Mouse (Mus musculus) liver, embryonic 13.5 days (tissue): ENCODE measurements at regions not wholly inside any gene's neighbourhood (a gene's known extent, or its start where the extent isn't known, plus 50 kb on each side); places are given as distances from the start of the nearest gene placed in this dataset.
A peak's percentile ranks its signal among the peaks of the same experiment; 100 is the strongest.

Experiments used
- ATAC-seq: fragments of 200-750 bp; cut with Nextera tagmentation; 2 replicates; pipeline ENCODE4 v1.8.0; 2017; ENCODE audit warnings: low read depth, mild to moderate bottlenecking, moderate number of reproducible peaks, moderate library complexity
- DNase-seq: peaks from one replicate; pipeline ENCODE4 v3.0.0; 2022
- H3K27ac ChIP-seq: fragments of 300-500 bp; sonication (generic); 2 replicates; pipeline ENCODE4 v1.5.1; 2015; ENCODE audit warnings: moderate library complexity, mild to moderate bottlenecking, inconsistent platforms
- H3K27me3 ChIP-seq: fragments of 300-500 bp; sonication (generic); 2 replicates; pipeline ENCODE4 v1.6.1; 2015; ENCODE audit warnings: mild to moderate bottlenecking, inconsistent platforms
- H3K36me3 ChIP-seq: fragments of 300-500 bp; sonication (generic); 2 replicates; pipeline ENCODE4 v1.6.1; 2015; ENCODE audit warnings: mild to moderate bottlenecking, inconsistent platforms
- H3K4me1 ChIP-seq: fragments of 300-500 bp; sonication (generic); replicated peaks from 2 replicates; pipeline ENCODE4 v1.6.1; 2015; ENCODE audit warnings: inconsistent platforms
- H3K4me2 ChIP-seq: fragments of 300-500 bp; sonication (generic); 2 replicates; pipeline ENCODE4 v1.6.1; 2015; ENCODE audit warnings: inconsistent platforms, mild to moderate bottlenecking, moderate library complexity
- H3K4me3 ChIP-seq: fragments of 300-500 bp; sonication (generic); replicated peaks from 2 replicates; pipeline ENCODE4 v1.5.1; 2015; ENCODE audit warnings: mild to moderate bottlenecking, inconsistent platforms
- H3K9ac ChIP-seq: fragments of 300-500 bp; sonication (generic); 2 replicates; pipeline ENCODE4 v1.6.1; 2015; ENCODE audit warnings: mild to moderate bottlenecking, inconsistent platforms
- H3K9me3 ChIP-seq: fragments of 300-500 bp; sonication (generic); replicated peaks from 2 replicates; pipeline ENCODE4 v1.6.1; 2016; ENCODE audit warnings: inconsistent platforms
- WGBS: fragments of 180-500 bp; shearing (Covaris S2); methylation state at CpG from one replicate; pipeline ENCODE4 v1.1.7; 2015; ENCODE audit not compliant: insufficient replicate concordance; 5-methylcytosine and 5-hydroxymethylcytosine counted together

DNA sequence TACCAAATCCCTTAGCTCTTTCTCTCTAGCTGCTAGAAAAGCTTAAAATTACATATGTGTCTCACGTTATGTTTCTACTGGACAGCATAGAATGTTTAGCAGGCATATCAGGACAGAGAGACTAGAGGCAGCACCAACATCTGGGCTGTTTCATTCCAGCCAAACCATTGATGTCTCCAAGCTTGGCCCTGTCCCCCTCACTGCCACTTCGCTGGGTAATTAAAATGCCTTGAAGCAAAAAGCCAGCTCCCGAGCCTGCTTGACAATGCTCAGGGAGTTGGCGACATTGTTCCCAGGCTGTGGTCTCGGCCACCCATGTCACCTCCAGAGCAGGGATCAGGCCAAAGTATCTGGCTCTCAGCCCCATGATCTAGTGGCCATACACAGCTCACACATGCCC, 92.7 kb upstream of the Cdh5 start:
- ATAC-seq (no peak), DNase-seq (no peak)
- WGBS, result 64% methylated on average over 5 of the region's 5 CpGs
- no peaks in the 10 kb centered on the region for H3K27me3 ChIP-seq
- no peak overlapping the region for H3K4me2 ChIP-seq
- H3K36me3 ChIP-seq, result no peaks in the 10 kb centered on the region
- no peak overlapping the region for H3K4me3 ChIP-seq
- no peak overlapping the region for H3K9ac ChIP-seq
- H3K9me3 ChIP-seq, result no peaks in the 10 kb centered on the region
- H3K27ac ChIP-seq, result no peak overlapping the region
- H3K4me1 ChIP-seq, result no peaks in the 10 kb centered on the region

DNA sequence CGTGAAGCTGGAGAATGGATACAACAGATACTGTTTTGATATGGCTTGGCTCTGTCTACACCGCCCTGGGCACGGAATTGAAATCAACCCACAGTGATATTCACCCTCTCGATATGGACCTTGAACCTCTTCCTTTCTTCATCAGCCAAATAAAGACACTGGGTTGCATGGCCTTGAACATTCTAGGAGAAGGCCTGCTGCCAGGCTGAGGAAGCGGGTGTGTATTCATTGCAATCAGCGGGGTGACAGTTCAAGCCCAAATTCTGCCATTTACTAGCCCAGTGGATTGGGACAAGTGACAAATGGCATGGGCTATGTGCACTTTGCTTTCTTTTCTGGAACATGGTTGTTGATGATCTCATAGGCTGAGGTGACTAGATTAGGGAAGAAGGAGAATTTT, 92.1 kb upstream of the Cdh5 start:
- H3K4me1 ChIP-seq, result no peaks in the 10 kb centered on the region
- H3K9me3 ChIP-seq, result no peaks in the 10 kb centered on the region
- ATAC-seq (no peak), DNase-seq (no peak)
- H3K4me3 ChIP-seq, result no peak overlapping the region
- H3K9ac ChIP-seq, result no peak overlapping the region
- no peaks in the 10 kb centered on the region for H3K36me3 ChIP-seq
- no peak overlapping the region for H3K27ac ChIP-seq
- H3K27me3 ChIP-seq, result no peaks in the 10 kb centered on the region
- no peak overlapping the region for H3K4me2 ChIP-seq
- WGBS, result 69% methylated on average over 6 of the region's 6 CpGs

DNA sequence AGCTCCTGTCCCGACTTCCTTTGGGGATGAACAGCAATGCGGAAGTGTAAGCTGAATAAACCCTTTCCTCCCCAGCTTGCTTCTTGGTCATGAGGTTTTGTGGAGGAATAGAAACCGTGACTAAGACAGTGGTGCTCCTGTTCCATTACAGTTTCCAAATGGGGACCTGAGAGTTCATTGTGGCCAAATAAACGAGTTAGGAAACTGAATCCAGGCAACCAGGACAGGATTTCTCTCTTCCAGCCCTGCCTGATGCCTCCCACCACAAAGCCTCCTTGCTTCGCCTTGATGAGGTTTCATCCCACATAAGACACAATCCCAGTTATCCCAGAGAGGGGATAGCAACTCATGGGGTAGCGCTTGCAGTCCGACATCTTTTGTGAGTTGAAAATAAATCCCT, 79.2 kb upstream of the Cdh5 start:
- no peak for ATAC-seq
- 59% methylated on average over 7 of the region's 7 CpGs for WGBS
- no peak overlapping the region for H3K4me3 ChIP-seq

DNA sequence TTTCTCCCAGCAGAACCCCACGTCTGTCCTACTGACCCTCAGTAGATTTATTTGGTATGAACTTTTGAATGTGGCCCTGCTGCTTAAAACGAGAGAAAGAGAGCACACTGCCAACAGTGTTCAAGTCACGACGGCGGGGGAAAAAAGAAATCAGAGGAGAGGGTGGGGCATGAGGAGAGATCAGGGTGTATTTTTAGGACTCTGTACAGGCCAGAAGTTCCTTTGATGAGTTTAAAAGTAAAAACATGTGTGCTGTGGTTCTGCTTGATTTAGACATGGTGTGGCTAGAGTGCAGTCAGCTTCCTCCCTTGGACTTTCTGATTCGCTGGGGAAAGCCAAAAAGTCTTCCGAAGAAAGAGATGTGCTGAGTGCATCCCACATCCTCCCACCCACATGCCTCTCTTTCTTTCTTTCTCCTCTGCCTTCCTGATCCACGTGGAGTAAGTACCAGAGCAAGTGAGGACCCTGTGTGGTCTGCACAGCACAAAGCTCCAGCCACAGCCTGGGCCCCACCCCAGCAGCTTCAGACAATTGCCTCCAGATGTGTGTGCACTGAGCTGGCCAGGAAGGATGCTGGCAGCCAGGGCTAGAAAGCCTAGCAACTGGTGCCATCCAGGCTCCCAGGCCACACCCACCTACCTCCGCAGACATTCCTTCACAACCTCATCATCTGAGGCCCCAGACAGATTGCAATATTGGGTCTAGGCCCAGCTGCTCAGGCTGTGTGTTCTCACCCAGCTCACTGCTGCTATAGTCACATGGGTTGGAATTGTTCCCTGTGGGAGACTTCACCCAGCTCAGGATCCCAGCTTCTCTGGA, 78.5 kb upstream of the Cdh5 start:
- H3K4me2 ChIP-seq, result no peak overlapping the region
- H3K27ac ChIP-seq, result no peak overlapping the region
- no peaks in the 10 kb centered on the region for H3K27me3 ChIP-seq
- H3K4me1 ChIP-seq, result no peaks in the 10 kb centered on the region
- H3K9ac ChIP-seq, result no peak overlapping the region
- H3K4me3 ChIP-seq, result no peak overlapping the region
- no peaks in the 10 kb centered on the region for H3K36me3 ChIP-seq
- WGBS, result 52% methylated on average over 9 of the region's 9 CpGs
- DNase-seq, result no peak
- H3K9me3 ChIP-seq, result no peaks in the 10 kb centered on the region
- ATAC-seq, result no peak

More for the DNA sequence above, 79.2 kb upstream of the Cdh5 start:
- H3K4me1 ChIP-seq, result no peaks in the 10 kb centered on the region
- DNase-seq, result no peak
- no peaks in the 10 kb centered on the region for H3K9me3 ChIP-seq
- no peaks in the 10 kb centered on the region for H3K36me3 ChIP-seq
- H3K27me3 ChIP-seq, result no peaks in the 10 kb centered on the region
- H3K4me2 ChIP-seq, result no peak overlapping the region
- no peak overlapping the region for H3K9ac ChIP-seq
- no peak overlapping the region for H3K27ac ChIP-seq

DNA sequence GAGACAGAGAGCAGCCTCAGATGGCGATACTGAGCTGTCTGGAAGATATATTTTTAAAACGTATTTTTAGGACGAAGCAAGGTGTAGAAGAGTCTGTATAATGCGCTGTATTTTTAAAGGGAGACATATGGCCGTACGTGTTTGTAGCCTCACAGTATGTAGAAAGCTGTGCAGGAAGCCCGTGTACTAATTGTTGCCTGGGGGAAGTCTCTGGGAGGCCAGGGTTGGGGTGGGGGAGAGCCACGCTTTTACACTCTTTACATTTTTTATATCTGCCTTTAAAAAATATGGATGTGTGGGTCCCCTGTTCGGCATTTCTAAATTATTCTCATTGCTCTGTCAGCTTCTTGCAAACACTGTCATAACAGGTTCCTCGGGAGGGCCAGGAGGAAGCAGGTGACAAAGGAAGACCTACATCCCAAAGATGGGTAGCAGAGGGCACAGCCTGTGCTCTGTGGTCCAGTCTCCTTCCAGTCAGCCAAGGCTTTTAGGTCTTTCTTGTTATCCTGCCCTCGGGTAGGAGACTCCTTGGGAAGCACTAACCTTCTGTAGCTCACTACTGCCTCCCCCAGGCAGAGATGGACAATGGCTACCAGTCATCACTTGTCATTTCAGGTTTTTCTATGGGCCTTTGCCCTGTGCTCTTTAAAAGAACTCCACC, 74.1 kb upstream of the Cdh5 start:
- DNase-seq, result no peak
- 66% methylated on average over 11 of the region's 11 CpGs for WGBS
- 0 out of 2 replicates have a peak, but pooled peaks cover 3% of the 10 kb centered on the region for H3K9me3 ChIP-seq
- no peaks in the 10 kb centered on the region for H3K27me3 ChIP-seq
- H3K4me3 ChIP-seq, result no peak overlapping the region
- no peak overlapping the region for H3K4me2 ChIP-seq
- H3K9ac ChIP-seq, result no peak overlapping the region
- no peak for ATAC-seq
- no peak overlapping the region for H3K27ac ChIP-seq
- no peaks in the 10 kb centered on the region for H3K4me1 ChIP-seq
- no peaks in the 10 kb centered on the region for H3K36me3 ChIP-seq

DNA sequence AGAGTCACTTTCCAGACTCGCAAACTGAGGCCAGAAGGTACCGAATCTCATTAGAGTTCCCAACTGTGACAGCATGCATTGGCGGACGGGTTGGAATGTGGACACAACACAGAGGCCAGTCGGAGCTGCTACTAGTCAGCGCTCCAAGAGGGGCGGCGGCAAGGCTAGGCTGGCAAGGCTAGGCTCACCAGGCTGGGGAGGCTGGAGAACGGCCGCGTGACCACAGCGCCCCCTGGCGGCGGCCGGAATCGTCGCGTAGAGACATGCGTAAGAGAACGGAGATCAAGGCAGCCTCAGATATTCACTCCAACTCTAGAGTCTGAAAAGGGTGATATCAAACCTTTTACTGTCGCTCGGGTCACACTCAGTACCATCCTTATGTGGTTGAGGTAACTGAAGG, 72.8 kb upstream of the Cdh5 start:
- H3K9me3 ChIP-seq, result 0 out of 2 replicates have a peak, but pooled peaks cover 3% of the 10 kb centered on the region
- H3K4me2 ChIP-seq, result 0 out of 2 replicates have a peak overlapping the region, but pooled peaks have one; percentile 19
- H3K4me1 ChIP-seq, result no peaks in the 10 kb centered on the region
- H3K9ac ChIP-seq, result no peak overlapping the region
- H3K36me3 ChIP-seq, result no peaks in the 10 kb centered on the region
- 4% methylated on average over 22 of the region's 22 CpGs for WGBS
- H3K27ac ChIP-seq, result no peak overlapping the region
- ATAC-seq (peak; percentile 53; the same call in 1 of the 2 replicates), DNase-seq (peak; percentile 24)
- no peaks in the 10 kb centered on the region for H3K27me3 ChIP-seq
- H3K4me3 ChIP-seq, result no peak overlapping the region

DNA sequence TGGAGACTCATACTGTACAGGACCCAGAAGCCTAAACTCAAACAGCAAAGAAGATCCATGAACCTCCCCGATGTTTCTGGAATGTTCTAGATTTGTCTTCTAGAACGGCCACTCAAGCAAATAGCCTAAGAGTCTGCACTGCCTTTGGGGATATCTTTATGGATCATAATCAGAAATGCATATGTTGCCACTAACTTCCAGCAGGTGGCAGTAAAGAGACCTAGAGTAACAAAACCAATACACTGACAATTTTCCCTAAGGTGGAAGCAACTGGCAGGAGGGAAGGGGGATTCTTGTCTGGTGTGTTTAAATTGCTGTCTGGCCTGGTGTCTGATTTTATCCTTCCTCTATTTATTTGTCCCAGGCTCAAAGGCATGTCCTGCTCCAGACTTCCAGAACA, 69.2 kb upstream of the Cdh5 start:
- Histone ChIP-seq H3K4me2 (no peak overlapping the region), H3K27ac (no peak overlapping the region), H3K27me3 (no peaks in the 10 kb centered on the region), H3K4me1 (no peaks in the 10 kb centered on the region), H3K4me3 (no peak overlapping the region), H3K9ac (no peak overlapping the region), H3K36me3 (no peaks in the 10 kb centered on the region), H3K9me3 (0 out of 2 replicates have a peak, but pooled peaks cover 3% of the 10 kb centered on the region)
- DNase-seq (no peak), ATAC-seq (no peak)
- WGBS, result 59% methylated on average over 2 of the region's 2 CpGs

DNA sequence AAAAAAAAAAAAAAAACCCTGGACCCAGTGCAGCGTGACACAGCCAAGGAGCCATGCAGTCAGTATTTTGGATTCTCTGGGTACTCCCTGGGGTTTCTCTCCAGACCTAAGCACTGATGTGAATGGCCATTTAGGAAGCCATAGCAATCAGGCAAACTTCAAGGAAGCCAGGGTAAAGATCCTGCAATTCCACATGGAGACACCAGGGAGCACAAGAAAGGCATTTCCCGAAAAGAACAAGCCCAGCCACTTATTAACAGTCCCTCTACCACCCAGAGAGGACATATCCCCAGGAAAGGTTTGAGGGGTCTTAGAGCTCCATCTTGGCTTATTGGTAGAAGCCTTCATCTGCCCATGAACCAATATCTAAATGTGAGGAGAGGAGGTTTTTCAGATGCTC, 68.3 kb upstream of the Cdh5 start:
- H3K4me3 ChIP-seq, result no peak overlapping the region
- H3K27me3 ChIP-seq, result no peaks in the 10 kb centered on the region
- ATAC-seq (no peak), DNase-seq (no peak)
- no peaks in the 10 kb centered on the region for H3K36me3 ChIP-seq
- 0 out of 2 replicates have a peak, but pooled peaks cover 3% of the 10 kb centered on the region for H3K9me3 ChIP-seq
- no peak overlapping the region for H3K27ac ChIP-seq
- H3K4me1 ChIP-seq, result no peaks in the 10 kb centered on the region
- no peak overlapping the region for H3K9ac ChIP-seq
- 29% methylated on average over 2 of the region's 2 CpGs for WGBS
- H3K4me2 ChIP-seq, result no peak overlapping the region

DNA sequence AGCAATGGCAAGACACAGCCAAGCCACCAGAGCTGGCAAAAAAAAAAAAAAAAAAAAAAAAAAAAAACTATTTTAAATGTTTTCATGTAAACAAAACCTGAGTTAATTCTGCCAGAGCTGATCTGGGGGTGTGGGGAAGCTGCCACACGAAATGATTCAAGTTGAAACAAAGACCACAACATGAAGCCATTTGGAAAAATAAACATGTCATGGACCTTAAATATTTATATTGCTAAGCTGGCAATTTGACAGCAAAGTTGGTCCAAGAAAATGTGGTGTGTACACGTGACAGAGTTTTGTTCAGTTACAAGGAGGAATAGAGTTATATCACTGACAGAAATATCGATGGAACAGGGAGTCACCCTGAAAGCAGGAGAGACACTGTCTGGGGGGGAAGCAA, 67.1 kb upstream of the Cdh5 start:
- Histone ChIP-seq H3K4me2 (no peak overlapping the region), H3K36me3 (no peaks in the 10 kb centered on the region), H3K9me3 (0 out of 2 replicates have a peak, but pooled peaks cover 3% of the 10 kb centered on the region), H3K27ac (no peak overlapping the region), H3K4me1 (no peaks in the 10 kb centered on the region), H3K4me3 (no peak overlapping the region), H3K27me3 (no peaks in the 10 kb centered on the region), H3K9ac (no peak overlapping the region)
- DNase-seq (no peak), ATAC-seq (no peak)
- WGBS, result 56% methylated on average over 3 of the region's 3 CpGs

DNA sequence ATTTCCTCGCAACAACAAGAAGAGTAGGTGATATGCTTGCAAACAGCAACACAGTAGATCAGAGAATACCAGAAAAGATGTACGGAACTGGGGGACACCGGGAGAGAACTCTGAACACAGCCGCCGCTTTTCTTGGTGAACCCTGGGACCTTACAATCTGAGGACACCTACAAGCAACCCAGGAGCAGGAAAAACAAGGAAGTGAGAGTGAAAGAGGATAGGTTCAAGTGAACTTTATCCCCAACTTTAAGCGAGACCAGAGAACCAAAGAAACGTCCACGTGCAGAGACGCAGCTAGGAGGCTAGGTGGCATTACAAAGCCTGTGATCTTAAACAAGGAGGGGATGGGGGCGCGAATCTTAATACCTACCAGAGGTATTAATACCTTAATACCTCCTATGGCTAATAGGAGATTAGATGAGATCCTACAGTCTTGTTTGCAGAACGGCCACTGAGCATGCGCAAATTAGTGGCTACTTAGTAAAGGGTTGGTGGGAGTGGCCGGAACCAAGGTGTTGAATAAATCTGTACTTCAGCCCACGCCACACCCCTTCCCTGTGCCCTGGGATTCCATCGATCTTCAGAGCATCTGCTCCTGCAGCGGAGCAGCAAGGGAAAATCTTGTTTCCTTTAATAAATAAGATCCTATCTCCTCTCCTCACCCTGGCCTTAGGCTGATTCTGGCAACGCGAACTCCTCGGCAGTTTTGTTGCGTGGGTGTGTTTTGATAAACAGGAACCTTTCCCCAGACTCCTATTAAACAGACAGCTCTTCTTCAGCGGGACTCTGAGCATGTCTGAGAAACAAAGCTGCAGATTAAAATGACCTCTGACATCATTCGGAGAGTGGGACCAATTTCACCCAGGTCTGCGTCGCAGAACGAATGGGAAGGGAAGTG, 64.6 kb upstream of the Cdh5 start:
- H3K27me3 ChIP-seq, result no peaks in the 10 kb centered on the region
- no peak overlapping the region for H3K27ac ChIP-seq
- H3K4me3 ChIP-seq, result no peak overlapping the region
- H3K9ac ChIP-seq, result no peak overlapping the region
- no peak overlapping the region for H3K4me2 ChIP-seq
- no peaks in the 10 kb centered on the region for H3K4me1 ChIP-seq
- WGBS, result 66% methylated on average over 26 of the region's 26 CpGs
- no peak for DNase-seq
- H3K9me3 ChIP-seq, result no peaks in the 10 kb centered on the region
- no peak for ATAC-seq
- no peaks in the 10 kb centered on the region for H3K36me3 ChIP-seq

DNA sequence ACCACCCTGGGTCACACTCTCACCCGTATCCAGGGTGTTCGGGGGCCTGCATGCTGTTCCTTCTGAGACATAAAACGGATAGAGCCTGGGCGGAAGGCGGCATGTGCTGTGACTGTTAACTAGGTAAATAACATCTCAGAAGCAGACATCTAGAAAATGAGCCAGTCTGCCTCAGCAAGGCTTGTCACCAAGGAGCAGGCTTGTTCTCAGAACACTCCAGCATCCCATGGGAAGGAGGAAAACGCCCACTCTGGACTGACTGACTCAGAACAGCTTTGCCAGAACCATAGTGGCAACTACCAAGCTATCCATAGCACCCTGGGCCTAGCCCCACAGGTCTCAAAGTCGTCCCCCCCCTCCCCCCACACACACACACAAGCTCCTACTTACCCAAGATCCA, 63.8 kb upstream of the Cdh5 start:
- ATAC-seq (no peak), DNase-seq (no peak)
- Histone ChIP-seq H3K27me3 (no peaks in the 10 kb centered on the region), H3K4me1 (0 out of 2 replicates have a peak, but pooled peaks cover 4% of the 10 kb centered on the region), H3K27ac (no peak overlapping the region), H3K4me3 (no peak overlapping the region), H3K9ac (no peak overlapping the region), H3K4me2 (no peak overlapping the region), H3K9me3 (no peaks in the 10 kb centered on the region), H3K36me3 (no peaks in the 10 kb centered on the region)
- 67% methylated on average over 7 of the region's 7 CpGs for WGBS
